Mouse (Mus musculus) liver, embryonic 14.5 days (tissue): ENCODE data around the gene Prss54. TPM values are rescaled to one million over a fixed set of nuclear protein-coding genes. Genes with fewer than 3 reads are reported as not detected.
"Not testable (repeated sequence)": the region's sequence is repeated elsewhere in the genome, so short reads cannot be mapped to it uniquely, and the experiment has no call there.

Experiments
- ATAC-seq: fragments of 200-750 bp; cut with Nextera tagmentation; 2 replicates; pipeline ENCODE4 v1.8.0; 2017; ENCODE audit warnings: moderate number of reproducible peaks, mild to moderate bottlenecking, moderate library complexity; ENCODE audit not compliant: insufficient read depth
- DNase-seq, 3 experiments: peaks; one replicate each; pipeline ENCODE4 v3.0.0-alpha.2; 2012 to 2013; ENCODE audit warnings: low read depth in 3 of 3, low spot score in 3 of 3
- H3K27ac ChIP-seq: fragments of 300-500 bp; sonication (generic); 2 replicates; pipeline ENCODE4 v1.5.1; 2014; ENCODE audit warnings: moderate library complexity, mild to moderate bottlenecking, control low read depth, inconsistent platforms
- H3K27me3 ChIP-seq: fragments of 300-500 bp; sonication (generic); 2 replicates; pipeline ENCODE4 v1.6.1; 2014; ENCODE audit warnings: mild to moderate bottlenecking, low read length, moderate library complexity; ENCODE audit not compliant: control insufficient read depth, insufficient read depth
- H3K36me3 ChIP-seq: fragments of 300-500 bp; sonication (generic); replicated peaks from 2 replicates; pipeline ENCODE4 v1.6.1; 2014; ENCODE audit warnings: low read depth; ENCODE audit not compliant: control insufficient read depth, insufficient read depth
- H3K4me1 ChIP-seq, 2 experiments: fragments of 200-500 bp in 1 of 2; fragments of 300-500 bp in 1 of 2; sonication (generic) in 1 of 2; replicated peaks; 2 replicates each; pipeline ENCODE4 v1.6.1; 2012 to 2014; ENCODE audit warnings: antibody characterized with exemption in 1 of 2, inconsistent platforms in 1 of 2, low read length in 1 of 2; ENCODE audit not compliant: control insufficient read depth in 2 of 2, insufficient read depth in 2 of 2
- H3K4me2 ChIP-seq: fragments of 300-500 bp; sonication (generic); 2 replicates; pipeline ENCODE4 v1.6.1; 2014; ENCODE audit warnings: low read depth, mild to moderate bottlenecking, control low read depth, moderate library complexity
- H3K4me3 ChIP-seq, 2 experiments: fragments of 200-500 bp in 1 of 2; fragments of 300-500 bp in 1 of 2; sonication (generic) in 1 of 2; 2 replicates each; pipeline ENCODE4 v1.5.1; 2012 to 2014; ENCODE audit warnings: low read depth in 2 of 2, low read length in 2 of 2, mild to moderate bottlenecking in 2 of 2, control low read depth in 1 of 2, inconsistent platforms in 1 of 2, moderate library complexity in 1 of 2; ENCODE audit not compliant: insufficient read depth in 1 of 2
- H3K9ac ChIP-seq: fragments of 300-500 bp; sonication (generic); replicated peaks from 2 replicates; pipeline ENCODE4 v1.6.1; 2014; ENCODE audit warnings: mild to moderate bottlenecking, control low read depth, moderate library complexity
- H3K9me3 ChIP-seq: fragments of 300-500 bp; sonication (generic); 2 replicates; pipeline ENCODE4 v1.6.1; 2016; ENCODE audit warnings: low read length, mixed read lengths; ENCODE audit not compliant: control insufficient read depth
- CTCF ChIP-seq: IDR thresholded peaks from 2 replicates; pipeline ENCODE4 v1.5.1; 2016; ENCODE audit warnings: antibody characterized with exemption, low read depth, control low read depth
- EP300 ChIP-seq: IDR thresholded peaks from 2 replicates; pipeline ENCODE4 v1.6.1; 2016; ENCODE audit warnings: antibody characterized with exemption, low read depth
- WGBS: fragments of 180-500 bp; shearing (Covaris S2); extraction: QIAGEN DNeasy Blood & Tissue Kit; methylation state at CpG from one replicate; pipeline ENCODE4 v1.1.7; 2014; ENCODE audit not compliant: insufficient replicate concordance; 5-methylcytosine and 5-hydroxymethylcytosine counted together
- polyA plus RNA-seq, 2 experiments: library from polyadenylated mRNA; depleted of rRNA in 1 of 2; stranded (reverse) in 1 of 2; unstranded in 1 of 2; fragments of >200 nt; fragmentation: Nextera tagmentation in 1 of 2; extraction: Ambion mirVana in 1 of 2; gene quantifications; 2 replicates each; pipeline versions ENCODE4 v1.2.1 to v1.2.3; 2012 to 2014

Prss54 gene
- polyA plus RNA-seq, 2 experiments: not detected

GRCm38 (mm10) chr8:95610749-95611148 lies 34.6 kb upstream of the Prss54 start:
- 34% methylated on average over 14 of the region's 14 CpGs for WGBS
- Histone ChIP-seq H3K4me1 (peaks cover 0 to 7% of the 10 kb centered on the region in 2 experiments; a peak in 2 of 4 replicates), H3K36me3 (no peaks in the 10 kb centered on the region), H3K4me3 (no peak overlapping the region), H3K4me2 (peak overlapping the region; percentile 28; the same call in 1 of the 2 replicates), H3K27me3 (peaks cover 2% of the 10 kb centered on the region; the same call in 1 of the 2 replicates), H3K9ac (no peak overlapping the region), H3K9me3 (no peaks in the 10 kb centered on the region), H3K27ac (no peak overlapping the region)
- DNase-seq (peak in 2 of 3 experiments; percentile 22 to 47), ATAC-seq (peak; percentile 89)
- TF ChIP-seq CTCF: no peak
- TF ChIP-seq EP300: no peak

DNA sequence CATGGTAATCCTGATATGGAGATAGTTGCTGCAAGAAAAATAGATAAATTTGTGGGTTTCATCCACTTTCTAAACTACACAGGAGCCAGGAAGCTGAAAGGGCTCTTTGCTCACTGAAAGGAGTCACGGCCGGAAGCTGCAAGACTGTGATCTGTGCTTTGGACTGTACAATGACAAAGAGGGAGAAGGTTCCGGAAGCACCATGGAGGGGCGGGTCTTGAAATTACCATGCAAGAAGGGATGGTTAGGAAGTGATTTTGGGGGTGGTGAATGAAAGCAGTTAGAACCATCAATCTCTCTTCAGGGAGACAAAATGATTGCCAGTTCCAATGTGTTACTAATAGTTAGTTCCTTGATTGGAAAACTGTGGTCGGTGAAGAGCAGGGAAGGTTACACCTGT lies 33.3 kb upstream of the Prss54 start:
- Histone ChIP-seq H3K36me3 (no peaks in the 10 kb centered on the region), H3K4me1 (peaks cover 0 to 7% of the 10 kb centered on the region in 2 experiments; a peak in 2 of 4 replicates)
- 67% methylated on average over 5 of the region's 5 CpGs for WGBS

GRCm38 (mm10) chr8:95607210-95607609 lies 31.1 kb upstream of the Prss54 start:
- Histone ChIP-seq H3K27me3 (peaks cover 1% of the 10 kb centered on the region; the same call in 1 of the 2 replicates), H3K4me2 (no peak overlapping the region), H3K36me3 (no peaks in the 10 kb centered on the region), H3K9me3 (no peaks in the 10 kb centered on the region), H3K9ac (no peak overlapping the region), H3K4me1 (peaks cover 0 to 7% of the 10 kb centered on the region in 2 experiments; a peak in 2 of 4 replicates), H3K4me3 (no peak overlapping the region), H3K27ac (no peak overlapping the region)
- no peak for DNase-seq
- TF ChIP-seq EP300: no peak
- no peak for TF ChIP-seq CTCF
- 44% methylated on average over 9 of the region's 9 CpGs for WGBS
- ATAC-seq: no peak

More for the DNA sequence above, 33.3 kb upstream of the Prss54 start:
- no peak overlapping the region for H3K4me2 ChIP-seq
- TF ChIP-seq EP300 (no peak), CTCF (no peak)
- DNase-seq (no peak), ATAC-seq (no peak)
- H3K27me3 ChIP-seq: peaks cover 2% of the 10 kb centered on the region; the same call in 1 of the 2 replicates
- no peak overlapping the region for H3K27ac ChIP-seq
- H3K9me3 ChIP-seq: no peaks in the 10 kb centered on the region
- H3K9ac ChIP-seq: no peak overlapping the region
- no peak overlapping the region for H3K4me3 ChIP-seq

- ATAC-seq: not testable (repeated sequence)
Observed at GRCm38 (mm10) chr8:95606509-95606908, 30.4 kb upstream of the Prss54 start.

GRCm38 (mm10) chr8:95602168-95602567 lies 26.0 kb upstream of the Prss54 start:
- no peaks in the 10 kb centered on the region for H3K27me3 ChIP-seq
- H3K36me3 ChIP-seq: no peaks in the 10 kb centered on the region
- H3K4me1 ChIP-seq: no peaks in the 10 kb centered on the region
- ATAC-seq (no peak), DNase-seq (no peak)
- H3K4me2 ChIP-seq: no peak overlapping the region
- H3K27ac ChIP-seq: no peak overlapping the region
- H3K4me3 ChIP-seq: no peak overlapping the region
- H3K9ac ChIP-seq: no peak overlapping the region
- WGBS: 47% methylated on average over 2 of the region's 2 CpGs
- 0 out of 2 replicates have a peak, but pooled peaks have one; percentile 15 for TF ChIP-seq CTCF
- TF ChIP-seq EP300: no peak
- no peaks in the 10 kb centered on the region for H3K9me3 ChIP-seq

More at GRCm38 (mm10) chr8:95606509-95606908, 30.4 kb upstream of the Prss54 start:
- not testable (repeated sequence) for H3K4me3 ChIP-seq, DNase-seq, H3K36me3 ChIP-seq, H3K27me3 ChIP-seq, H3K9me3 ChIP-seq, H3K27ac ChIP-seq, H3K9ac ChIP-seq, H3K4me1 ChIP-seq, H3K4me2 ChIP-seq
- TF ChIP-seq CTCF: 0 out of 2 replicates have a peak, but pooled peaks have one; percentile 25
- WGBS: 21% methylated on average over 4 of the region's 5 CpGs
